Mouse (Mus musculus) liver, embryonic 16.5 days (tissue): Measurements from ENCODE around the gene Tmem116. TPM values are rescaled to one million over a fixed set of nuclear protein-coding genes. Genes with fewer than 3 reads are reported as not detected.

ENCODE experiments used
- ATAC-seq: fragments of 200-750 bp; cut with Nextera tagmentation; 2 replicates; pipeline ENCODE4 v1.8.0; 2017; ENCODE audit warnings: low read depth, mild to moderate bottlenecking, moderate number of reproducible peaks, moderate library complexity
- H3K27ac ChIP-seq: fragments of 300-500 bp; sonication (generic); 2 replicates; pipeline ENCODE4 v1.5.1; 2014; ENCODE audit warnings: mild to moderate bottlenecking, low read length
- H3K27me3 ChIP-seq: fragments of 300-500 bp; sonication (generic); 2 replicates; pipeline ENCODE4 v1.6.1; 2014; ENCODE audit warnings: low read depth, low read length, mixed read lengths; ENCODE audit not compliant: control insufficient read depth, insufficient read depth
- H3K36me3 ChIP-seq: fragments of 300-500 bp; sonication (generic); 2 replicates; pipeline ENCODE4 v1.6.1; 2014; ENCODE audit warnings: mild to moderate bottlenecking; ENCODE audit not compliant: control insufficient read depth, insufficient read depth
- H3K4me1 ChIP-seq: fragments of 300-500 bp; sonication (generic); 2 replicates; pipeline ENCODE4 v1.6.1; 2014; ENCODE audit warnings: low read depth, low read length, mixed read lengths; ENCODE audit not compliant: control insufficient read depth
- H3K4me2 ChIP-seq: fragments of 300-500 bp; sonication (generic); 2 replicates; pipeline ENCODE4 v1.6.1; 2014; ENCODE audit warnings: low read depth, low read length, mixed read lengths
- H3K4me3 ChIP-seq: fragments of 300-500 bp; sonication (generic); 2 replicates; pipeline ENCODE4 v1.5.1; 2014; ENCODE audit warnings: low read depth, mild to moderate bottlenecking, low read length
- H3K9ac ChIP-seq: fragments of 300-500 bp; sonication (generic); 2 replicates; pipeline ENCODE4 v1.6.1; 2014; ENCODE audit warnings: low read depth, low read length
- H3K9me3 ChIP-seq: fragments of 300-500 bp; sonication (generic); replicated peaks from 2 replicates; pipeline ENCODE4 v1.6.1; 2016; ENCODE audit warnings: low read length; ENCODE audit not compliant: control insufficient read depth
- WGBS: fragments of 180-500 bp; shearing (Covaris S2); extraction: QIAGEN DNeasy Blood & Tissue Kit; methylation state at CpG from one replicate; pipeline ENCODE4 v1.1.7; 2014; ENCODE audit not compliant: insufficient replicate concordance; 5-methylcytosine and 5-hydroxymethylcytosine counted together
- polyA plus RNA-seq: library from polyadenylated mRNA; unstranded; fragments of >200 nt; fragmentation: Nextera tagmentation; extraction: Ambion mirVana; gene quantifications from 2 replicates; pipeline ENCODE4 v1.2.1, GENCODE M21; 2015

Gene Tmem116
- polyA plus RNA-seq, 1 experiment from 2014 or later = 1.2 TPM

DNA sequence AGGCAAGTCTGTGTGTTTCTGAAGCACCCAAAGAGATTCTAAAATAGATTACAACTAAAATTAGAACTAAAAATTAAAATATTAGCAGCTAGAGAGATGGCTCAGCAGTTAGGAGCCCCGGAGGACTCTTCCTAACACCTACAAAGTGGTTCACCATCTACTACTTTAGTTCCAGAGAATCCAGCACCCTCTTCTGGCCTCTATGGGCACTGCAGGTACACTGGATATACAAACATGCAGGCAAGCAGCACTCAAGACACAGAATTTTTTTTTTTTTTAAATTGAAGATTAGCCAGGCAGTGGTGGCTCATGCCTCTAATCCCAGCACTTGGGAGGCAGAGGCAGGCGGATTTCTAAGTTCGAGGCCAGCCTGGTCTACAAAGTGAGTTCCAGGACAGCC is 8.1 kb upstream of the Tmem116 start:
- ATAC-seq = no peak
- Histone ChIP-seq H3K9me3 (no peaks in the 10 kb centered on the region), H3K9ac (no peak overlapping the region), H3K36me3 (peaks cover 63% of the 10 kb centered on the region), H3K27ac (no peak overlapping the region), H3K4me3 (no peak overlapping the region), H3K27me3 (no peaks in the 10 kb centered on the region), H3K4me2 (no peak overlapping the region), H3K4me1 (no peaks in the 10 kb centered on the region)
- WGBS = 72% methylated on average over 3 of the region's 3 CpGs

DNA sequence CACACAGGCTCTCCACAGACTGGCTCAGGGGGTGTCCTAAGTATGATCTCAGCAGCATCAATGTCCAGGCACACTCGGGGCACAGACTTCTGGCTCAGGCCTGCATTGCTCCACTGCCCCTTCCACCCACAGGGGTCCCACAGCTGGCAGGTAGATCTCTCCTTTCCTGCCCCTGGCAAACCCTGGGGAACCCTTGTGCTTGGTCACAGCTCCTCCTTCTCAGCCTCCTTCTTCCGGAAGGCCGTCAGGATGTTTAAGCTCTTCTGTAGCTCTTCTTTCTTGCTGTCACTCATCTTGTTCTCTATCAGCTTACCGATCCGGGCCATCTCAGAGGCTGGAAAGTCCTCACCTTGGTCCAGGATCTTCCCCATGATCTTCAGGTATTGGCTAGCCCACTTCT is 6.8 kb upstream of the Tmem116 start:
- Histone ChIP-seq H3K4me1 (no peaks in the 10 kb centered on the region), H3K27me3 (no peaks in the 10 kb centered on the region), H3K36me3 (peaks cover 53% of the 10 kb centered on the region), H3K27ac (no peak overlapping the region), H3K4me3 (no peak overlapping the region), H3K9me3 (no peaks in the 10 kb centered on the region), H3K4me2 (no peak overlapping the region), H3K9ac (no peak overlapping the region)
- ATAC-seq = no peak
- 81% methylated on average over 5 of the region's 5 CpGs for WGBS

DNA sequence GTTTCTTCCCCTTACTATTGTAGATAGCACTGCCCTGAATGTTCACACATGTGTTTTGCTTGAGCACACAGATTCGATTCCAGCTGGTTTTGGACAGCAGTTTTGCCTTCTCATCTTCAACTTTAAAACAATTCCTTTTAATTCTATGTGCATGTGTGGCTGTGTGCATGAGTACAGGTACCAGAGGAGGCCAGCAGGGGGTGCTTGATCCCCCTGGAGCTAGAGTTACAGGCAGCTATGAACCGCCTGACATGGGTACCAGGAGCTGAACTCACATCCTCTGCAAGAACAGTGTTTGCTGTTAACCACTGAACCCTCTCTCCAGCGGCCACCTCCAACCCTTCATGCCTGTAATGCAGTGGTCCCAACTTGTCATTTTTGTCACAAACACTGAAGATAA is 3.2 kb upstream of the Tmem116 start:
- Histone ChIP-seq H3K9ac (no peak overlapping the region), H3K4me1 (peaks cover 17% of the 10 kb centered on the region), H3K4me2 (no peak overlapping the region), H3K4me3 (no peak overlapping the region), H3K9me3 (no peaks in the 10 kb centered on the region), H3K27ac (no peak overlapping the region), H3K36me3 (peaks cover 33% of the 10 kb centered on the region), H3K27me3 (no peaks in the 10 kb centered on the region)
- no peak for ATAC-seq
- WGBS = 83% methylated on average over 3 of the region's 3 CpGs

DNA sequence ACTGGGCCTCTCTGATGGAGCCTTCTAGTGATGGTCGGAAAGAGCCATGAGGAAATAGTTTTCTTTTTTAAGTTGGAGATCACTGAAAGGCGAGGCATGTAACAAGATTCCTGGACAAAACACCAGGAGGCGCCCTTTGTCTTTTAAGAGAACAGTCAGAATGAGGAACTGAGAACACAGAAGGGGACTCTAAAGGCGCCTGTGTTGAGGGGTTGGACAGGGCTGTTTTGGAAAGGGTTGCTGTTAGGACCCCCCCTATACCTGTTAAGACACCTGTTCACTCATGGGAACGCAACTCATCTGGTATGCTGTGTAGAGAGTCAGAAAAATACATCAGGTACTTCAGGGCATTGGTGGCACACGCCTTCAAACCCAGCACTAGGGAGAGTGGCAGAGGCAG is 1.7 kb upstream of the Tmem116 start:
- no peak overlapping the region for H3K27ac ChIP-seq

DNA sequence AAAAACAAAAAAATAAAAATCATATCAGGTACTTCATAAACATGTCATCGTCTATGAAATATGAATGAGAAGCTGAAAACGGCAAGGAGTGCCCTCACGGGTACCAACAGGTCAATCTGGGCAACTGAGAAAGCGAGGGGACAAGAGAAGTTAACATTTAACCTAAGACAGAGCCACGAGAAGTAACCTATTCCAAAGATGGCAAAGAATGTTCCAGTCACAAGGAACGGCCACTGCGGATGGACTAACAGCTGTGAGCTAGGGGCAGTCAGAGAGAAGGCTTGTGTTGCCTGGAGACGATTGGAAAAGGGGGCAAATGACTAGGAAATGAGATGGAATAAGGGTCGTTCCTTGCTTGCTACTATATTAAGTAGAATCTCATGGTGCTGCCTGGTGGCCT is 1.2 kb upstream of the Tmem116 start:
- Histone ChIP-seq H3K27ac (no peak overlapping the region), H3K27me3 (no peaks in the 10 kb centered on the region), H3K36me3 (peaks cover 18% of the 10 kb centered on the region), H3K4me1 (peaks cover 25% of the 10 kb centered on the region), H3K4me2 (peak overlapping the region; percentile 87), H3K9me3 (no peaks in the 10 kb centered on the region), H3K4me3 (peak overlapping the region; percentile 0; the same call in 1 of the 2 replicates), H3K9ac (no peak overlapping the region)
- 67% methylated on average over 9 of the region's 9 CpGs for WGBS
- no peak for ATAC-seq

More for the DNA sequence above, 1.7 kb upstream of the Tmem116 start:
- no peaks in the 10 kb centered on the region for H3K9me3 ChIP-seq
- ATAC-seq = no peak
- peaks cover 24% of the 10 kb centered on the region for H3K4me1 ChIP-seq
- peaks cover 23% of the 10 kb centered on the region for H3K36me3 ChIP-seq
- H3K9ac ChIP-seq = no peak overlapping the region
- H3K4me2 ChIP-seq = no peak overlapping the region
- H3K27me3 ChIP-seq = no peaks in the 10 kb centered on the region
- 47% methylated on average over 6 of the region's 6 CpGs for WGBS
- no peak overlapping the region for H3K4me3 ChIP-seq

DNA sequence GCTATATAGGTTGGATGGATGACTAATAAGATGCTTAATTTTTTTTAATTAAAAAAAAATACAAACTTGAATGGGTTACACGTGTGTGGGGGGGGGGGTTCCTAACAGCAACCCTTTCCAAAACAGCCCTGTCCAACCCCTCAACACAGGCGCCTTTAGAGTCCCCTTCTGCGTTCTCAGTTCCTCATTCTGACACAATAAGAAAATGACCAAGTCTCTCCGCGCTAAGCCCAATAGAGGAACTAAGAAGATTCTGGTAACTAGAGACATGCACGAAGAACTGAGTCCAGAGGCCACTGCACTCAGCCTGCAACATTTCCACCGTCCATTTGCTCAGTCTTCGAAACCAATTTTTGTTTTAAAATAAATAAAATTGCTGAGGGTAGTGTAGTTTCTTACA is 490 bp upstream of the Tmem116 start:
- Histone ChIP-seq H3K9me3 (no peaks in the 10 kb centered on the region), H3K27ac (peak overlapping the region; percentile 92), H3K4me3 (peak overlapping the region; percentile 93), H3K27me3 (no peaks in the 10 kb centered on the region), H3K4me1 (peaks cover 32% of the 10 kb centered on the region), H3K36me3 (peaks cover 18% of the 10 kb centered on the region), H3K9ac (peak overlapping the region; percentile 95), H3K4me2 (peak overlapping the region; percentile 87)
- WGBS = 8% methylated on average over 8 of the region's 8 CpGs
- ATAC-seq = no peak

DNA sequence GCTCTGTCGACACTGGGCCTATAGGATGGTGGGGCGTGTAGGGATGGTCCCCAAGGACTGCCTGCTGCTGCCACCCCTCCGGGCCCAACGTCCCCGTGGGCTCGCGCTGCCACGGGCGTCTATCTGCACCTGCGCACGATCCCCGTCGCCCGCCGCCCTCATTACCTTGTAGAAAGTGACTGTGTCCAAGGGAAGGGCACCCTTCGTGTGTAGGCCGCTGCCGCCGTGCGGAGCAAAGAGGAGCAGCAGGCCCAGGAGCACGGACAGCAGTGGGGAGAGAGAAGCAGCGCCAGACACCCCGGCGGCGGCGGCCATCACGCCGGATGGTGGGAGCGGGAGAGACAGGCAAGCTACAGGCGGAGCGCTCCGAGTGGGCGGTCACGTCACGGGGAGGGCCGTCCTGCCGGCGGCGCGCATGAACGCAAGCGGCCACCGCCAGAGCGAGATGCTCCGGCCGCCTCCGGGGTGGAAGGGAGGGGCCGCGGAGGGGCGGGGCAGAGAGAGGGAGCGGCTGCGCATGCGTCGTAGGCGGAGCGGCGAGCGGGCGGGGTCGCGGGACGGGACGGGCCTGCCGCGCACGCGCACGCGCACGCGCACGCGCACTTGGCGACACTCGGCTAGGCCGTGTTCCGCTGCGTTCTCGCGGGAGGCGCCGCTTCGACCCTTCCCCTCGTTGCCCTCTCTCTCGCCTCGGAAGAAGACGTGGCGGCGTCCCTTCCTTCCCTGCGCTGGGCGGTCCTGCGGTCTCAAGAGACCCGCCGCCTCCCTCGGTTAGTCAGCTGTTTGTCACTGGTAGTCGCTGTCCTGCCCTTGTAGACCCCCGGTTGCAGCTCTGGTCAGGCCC is 555 bp downstream of the Tmem116 start, which contains the start of gene Erp29:
TSS of gene Erp29 (minus strand) at position 481 of the 844 bp plus-strand sequence.
- no peaks in the 10 kb centered on the region for H3K27me3 ChIP-seq
- H3K27ac ChIP-seq = peak within 1 kb of the TSS; percentile 92
- H3K4me1 ChIP-seq = peaks cover 34% of the 10 kb centered on the region
- peak within 1 kb of the TSS; percentile 97 for H3K9ac ChIP-seq
- H3K9me3 ChIP-seq = no peaks in the 10 kb centered on the region
- peak within 1 kb of the TSS; percentile 96 for H3K4me2 ChIP-seq
- H3K36me3 ChIP-seq = peaks cover 9% of the 10 kb centered on the region
- ATAC-seq = peak; percentile 96
- WGBS = under 1% methylated on average over 86 of the region's 97 CpGs
- peak within 1 kb of the TSS; percentile 93 for H3K4me3 ChIP-seq

DNA sequence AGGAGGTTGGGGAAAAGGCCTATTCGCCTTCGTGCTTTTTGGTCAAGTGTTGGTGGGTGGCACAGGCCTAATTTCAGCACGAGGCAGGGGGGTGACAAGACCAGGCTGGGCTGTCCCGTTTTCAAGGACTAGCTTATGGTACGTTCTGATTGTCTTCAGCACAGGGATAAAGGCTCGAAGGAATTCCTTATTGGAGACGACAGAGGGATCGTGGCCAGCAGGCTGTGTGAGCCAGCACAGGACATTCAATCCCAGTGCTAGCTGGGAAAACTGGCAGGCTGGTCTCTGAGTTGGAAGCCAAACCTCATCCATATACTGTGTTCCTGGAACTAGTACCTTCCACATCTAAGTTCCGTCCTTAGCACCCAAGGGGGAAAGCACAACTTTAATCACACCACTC is 1.2 kb downstream of the Tmem116 start:
- H3K4me1 ChIP-seq = peaks cover 34% of the 10 kb centered on the region
- peak overlapping the region; percentile 89 for H3K27ac ChIP-seq
- H3K9me3 ChIP-seq = no peaks in the 10 kb centered on the region
- ATAC-seq = no peak
- H3K36me3 ChIP-seq = peaks cover 8% of the 10 kb centered on the region
- WGBS = 4% methylated on average over 9 of the region's 9 CpGs
- H3K4me3 ChIP-seq = peak overlapping the region; percentile 93
- peak overlapping the region; percentile 96 for H3K4me2 ChIP-seq
- peak overlapping the region; percentile 97 for H3K9ac ChIP-seq
- no peaks in the 10 kb centered on the region for H3K27me3 ChIP-seq

DNA sequence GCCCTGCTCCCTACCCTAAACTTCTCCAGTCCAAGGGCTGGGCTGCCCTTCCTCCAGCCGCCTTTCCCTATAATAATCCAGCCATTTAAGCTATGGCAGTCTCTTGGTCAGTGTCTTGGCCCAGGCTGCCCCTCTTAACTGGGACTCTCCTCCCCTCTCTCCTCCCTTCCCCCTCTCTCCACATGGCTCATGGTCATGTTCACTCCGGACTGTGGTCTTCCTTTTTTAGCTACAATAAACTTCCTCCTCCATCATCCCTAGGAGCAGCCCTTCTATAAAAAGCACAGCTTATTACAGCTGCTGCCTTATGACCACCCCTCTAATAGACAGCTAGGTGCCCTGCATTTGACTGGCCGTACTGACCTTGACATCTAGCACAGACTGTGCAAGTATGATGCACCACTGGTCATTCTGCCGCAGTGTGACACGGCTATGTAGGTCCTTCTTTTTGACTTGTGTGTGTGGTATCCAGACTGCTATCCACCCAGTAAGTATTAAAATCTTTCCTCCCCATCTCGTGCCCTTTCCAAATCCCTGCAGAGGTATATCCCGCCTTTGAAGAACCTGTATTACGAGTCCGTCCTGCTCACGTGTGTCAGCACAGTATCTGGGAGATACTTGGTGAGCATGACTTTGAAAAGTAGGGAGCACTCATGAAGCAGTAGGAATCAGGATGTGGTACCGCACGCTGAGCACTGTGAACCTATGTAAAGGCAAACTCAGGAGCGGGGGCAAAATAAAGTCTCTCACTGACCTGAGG is 2.2 kb downstream of the Tmem116 start:
- Histone ChIP-seq H3K27ac (no peak overlapping the region), H3K4me3 (no peak overlapping the region), H3K4me2 (no peak overlapping the region), H3K9me3 (no peaks in the 10 kb centered on the region), H3K9ac (0 out of 2 replicates have a peak overlapping the region, but pooled peaks have one; percentile 17), H3K27me3 (no peaks in the 10 kb centered on the region), H3K4me1 (peaks cover 34% of the 10 kb centered on the region), H3K36me3 (no peaks in the 10 kb centered on the region)
- WGBS = 84% methylated on average over 13 of the region's 13 CpGs
- ATAC-seq = no peak
